Mouse (Mus musculus) limb, embryonic 13.5 days (tissue): ENCODE measurements around the gene Hecw2. TPM values are rescaled to one million over a fixed set of nuclear protein-coding genes. Genes with fewer than 3 reads are reported as not detected.

Experiments
- ATAC-seq: fragments of 200-750 bp; cut with Nextera tagmentation; 2 replicates; pipeline ENCODE4 v1.8.0; 2017; ENCODE audit warnings: low read depth, moderate number of reproducible peaks, moderate TSS enrichment; ENCODE audit not compliant: low FRiP score
- H3K27ac ChIP-seq: fragments of 300-500 bp; sonication (generic); 2 replicates; pipeline ENCODE4 v1.5.1; 2015; ENCODE audit warnings: inconsistent platforms, mild to moderate bottlenecking, moderate library complexity
- H3K27me3 ChIP-seq: fragments of 300-500 bp; sonication (generic); 2 replicates; pipeline ENCODE4 v1.6.1; 2015; ENCODE audit warnings: mild to moderate bottlenecking, inconsistent platforms
- H3K36me3 ChIP-seq: fragments of 300-500 bp; sonication (generic); 2 replicates; pipeline ENCODE4 v1.6.1; 2015; ENCODE audit warnings: inconsistent platforms, mild to moderate bottlenecking, moderate library complexity
- H3K4me1 ChIP-seq: fragments of 300-500 bp; sonication (generic); 2 replicates; pipeline ENCODE4 v1.6.1; 2015; ENCODE audit warnings: inconsistent platforms
- H3K4me2 ChIP-seq: fragments of 300-500 bp; sonication (generic); replicated peaks from 2 replicates; pipeline ENCODE4 v1.6.1; 2015; ENCODE audit warnings: inconsistent platforms, mild to moderate bottlenecking, moderate library complexity
- H3K4me3 ChIP-seq: fragments of 300-500 bp; sonication (generic); 2 replicates; pipeline ENCODE4 v1.5.1; 2015; ENCODE audit warnings: moderate library complexity, mild to moderate bottlenecking, inconsistent platforms
- H3K9ac ChIP-seq: fragments of 300-500 bp; sonication (generic); 2 replicates; pipeline ENCODE4 v1.6.1; 2015; ENCODE audit warnings: mild to moderate bottlenecking, inconsistent platforms
- H3K9me3 ChIP-seq: fragments of 300-500 bp; sonication (generic); 2 replicates; pipeline ENCODE4 v1.6.1; 2016; ENCODE audit warnings: inconsistent platforms
- WGBS: fragments of 180-500 bp; shearing (Covaris S2); methylation state at CpG from one replicate; pipeline ENCODE4 v1.1.7; 2015; 5-methylcytosine and 5-hydroxymethylcytosine counted together
- polyA plus RNA-seq: library from polyadenylated mRNA; unstranded; fragments of >200 nt; fragmentation: Nextera tagmentation; extraction: Ambion mirVana; gene quantifications from 2 replicates; pipeline ENCODE4 v1.2.1, GENCODE M21; 2015

The Hecw2 gene
- polyA plus RNA-seq, 1 experiment from 2014 or later, result 3.7 TPM

DNA sequence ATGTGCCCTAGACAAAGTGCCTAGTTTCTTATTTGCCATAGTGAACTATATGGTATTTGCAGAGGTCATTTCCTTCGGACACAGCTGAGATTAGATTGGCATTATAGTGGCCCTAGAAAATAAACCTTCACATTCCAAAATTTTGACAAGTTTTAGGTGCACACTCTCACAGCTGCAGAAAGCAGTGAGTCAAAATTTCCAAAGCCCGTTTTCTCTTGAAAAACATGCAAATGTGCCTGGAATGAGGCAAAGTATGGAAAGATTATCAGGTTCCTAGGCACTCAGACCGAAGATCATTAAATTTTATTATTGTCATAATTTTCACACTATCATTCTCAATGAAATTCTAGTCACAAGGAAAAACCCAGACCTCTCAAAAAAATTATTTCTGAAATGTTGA, 334.4 kb downstream of the Hecw2 start:
- no peak for ATAC-seq

DNA sequence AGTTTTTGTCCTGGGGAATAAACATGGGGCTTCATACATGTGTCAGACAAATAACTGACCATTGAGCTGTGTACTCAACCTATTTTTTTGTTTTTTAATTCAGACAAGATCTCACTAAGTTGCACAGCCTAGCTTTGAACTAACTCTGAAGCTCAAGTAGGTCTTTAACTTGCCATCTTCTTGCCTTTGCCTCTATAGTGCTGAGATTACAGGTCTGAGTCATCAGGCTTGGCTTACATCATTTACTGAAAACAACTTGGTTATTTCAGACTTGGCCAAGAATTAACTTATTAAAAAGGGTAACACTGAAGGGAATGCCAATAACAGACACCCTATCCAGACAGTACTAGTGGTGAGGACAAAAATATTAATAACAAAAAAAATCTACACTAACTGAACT, 335.8 kb downstream of the Hecw2 start:
- H3K4me2 ChIP-seq, result no peak overlapping the region
- no peaks in the 10 kb centered on the region for H3K27me3 ChIP-seq
- no peak overlapping the region for H3K9ac ChIP-seq
- no peaks in the 10 kb centered on the region for H3K36me3 ChIP-seq
- no peak overlapping the region for H3K4me3 ChIP-seq
- H3K4me1 ChIP-seq, result no peaks in the 10 kb centered on the region
- H3K27ac ChIP-seq, result no peak overlapping the region
- H3K9me3 ChIP-seq, result no peaks in the 10 kb centered on the region
- ATAC-seq, result no peak

More for the DNA sequence above, 334.4 kb downstream of the Hecw2 start:
- H3K27ac ChIP-seq, result no peak overlapping the region
- H3K9ac ChIP-seq, result no peak overlapping the region
- 66% methylated on average over 3 of the region's 3 CpGs for WGBS
- no peaks in the 10 kb centered on the region for H3K36me3 ChIP-seq
- H3K4me3 ChIP-seq, result no peak overlapping the region
- no peaks in the 10 kb centered on the region for H3K4me1 ChIP-seq
- no peaks in the 10 kb centered on the region for H3K9me3 ChIP-seq
- no peak overlapping the region for H3K4me2 ChIP-seq
- no peaks in the 10 kb centered on the region for H3K27me3 ChIP-seq

DNA sequence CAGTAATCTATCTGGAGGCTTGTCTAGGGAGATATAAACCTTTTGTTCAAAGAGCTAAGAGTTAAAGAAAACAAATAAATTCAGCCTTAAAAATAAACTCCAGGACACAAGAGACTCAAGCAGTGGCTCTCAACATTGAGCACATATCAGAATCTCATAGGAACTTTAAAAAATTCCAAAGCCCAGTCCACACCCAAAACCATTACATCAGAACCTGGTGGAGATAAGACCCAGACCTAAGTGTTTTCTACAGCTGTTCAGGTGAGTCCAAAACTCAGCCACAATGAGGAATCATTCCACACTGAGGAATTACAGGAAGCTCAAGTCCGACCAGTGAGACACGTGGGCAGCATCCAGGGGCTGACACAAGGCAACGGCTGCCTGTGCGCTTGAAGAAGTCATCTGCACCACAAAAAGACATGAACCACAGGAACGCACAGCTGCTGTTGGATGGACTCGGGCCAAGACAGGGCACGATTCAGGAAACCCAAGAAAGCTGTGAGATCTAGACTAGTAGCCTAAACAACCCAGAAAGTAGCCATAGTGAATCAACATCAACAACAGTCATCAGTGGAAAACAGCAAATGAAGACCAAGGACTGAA, 338.4 kb downstream of the Hecw2 start:
- H3K36me3 ChIP-seq, result no peaks in the 10 kb centered on the region
- H3K4me2 ChIP-seq, result no peak overlapping the region
- H3K4me1 ChIP-seq, result no peaks in the 10 kb centered on the region
- H3K27me3 ChIP-seq, result no peaks in the 10 kb centered on the region
- ATAC-seq, result no peak
- H3K9me3 ChIP-seq, result no peaks in the 10 kb centered on the region
- H3K9ac ChIP-seq, result no peak overlapping the region
- 92% methylated on average over 7 of the region's 7 CpGs for WGBS
- H3K27ac ChIP-seq, result no peak overlapping the region
- H3K4me3 ChIP-seq, result no peak overlapping the region

DNA sequence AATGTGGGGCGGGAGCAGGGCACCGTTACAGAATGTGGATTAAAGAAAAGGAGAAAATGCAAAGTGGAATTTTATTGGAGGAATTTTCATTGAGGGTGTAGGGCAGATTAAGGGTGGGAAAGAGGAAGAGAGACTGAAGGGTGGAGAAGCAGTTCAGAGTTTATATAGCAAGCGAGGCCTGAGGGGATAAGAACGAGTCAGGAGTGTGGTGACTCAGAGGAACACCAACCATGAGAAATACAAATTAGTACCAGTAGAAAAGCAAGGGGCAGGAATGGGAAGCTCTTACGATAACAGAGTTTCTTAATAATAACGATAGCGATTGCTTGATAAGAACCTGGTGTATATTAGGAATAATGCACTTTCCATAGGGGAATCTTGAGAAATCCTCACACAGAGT, 339.2 kb downstream of the Hecw2 start:
- H3K4me2 ChIP-seq, result no peak overlapping the region
- H3K36me3 ChIP-seq, result no peaks in the 10 kb centered on the region
- H3K9me3 ChIP-seq, result no peaks in the 10 kb centered on the region
- H3K9ac ChIP-seq, result no peak overlapping the region
- no peaks in the 10 kb centered on the region for H3K4me1 ChIP-seq
- no peak overlapping the region for H3K27ac ChIP-seq
- H3K27me3 ChIP-seq, result no peaks in the 10 kb centered on the region
- WGBS, result 84% methylated on average over 7 of the region's 7 CpGs
- no peak for ATAC-seq
- no peak overlapping the region for H3K4me3 ChIP-seq

DNA sequence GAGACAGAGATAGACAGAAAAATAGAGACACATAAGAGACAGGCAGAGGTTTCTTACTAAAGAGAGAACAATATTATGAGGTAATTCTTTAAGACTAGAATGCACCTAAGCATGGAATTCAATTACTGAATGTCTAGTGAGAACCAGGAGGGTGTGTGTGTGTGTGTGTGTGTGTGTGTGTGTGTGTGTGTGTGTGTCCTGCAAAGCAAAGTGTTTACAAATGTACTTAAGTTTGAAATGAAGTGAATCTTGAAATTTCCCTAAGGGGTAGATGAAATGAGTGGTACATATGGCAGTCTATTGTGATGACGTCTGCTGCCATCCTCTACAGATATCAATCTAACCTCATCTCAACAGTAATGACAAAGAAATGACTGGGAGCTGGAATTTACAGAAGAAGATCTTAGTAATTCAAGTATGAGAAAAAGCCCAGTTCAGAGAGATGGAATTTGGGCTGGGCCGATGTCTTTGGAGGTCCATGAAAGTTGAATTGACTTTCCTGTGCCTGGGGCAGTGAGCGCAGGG, 342.8 kb downstream of the Hecw2 start:
- no peak for ATAC-seq
- Histone ChIP-seq H3K9me3 (no peaks in the 10 kb centered on the region), H3K4me1 (no peaks in the 10 kb centered on the region), H3K4me3 (no peak overlapping the region), H3K36me3 (no peaks in the 10 kb centered on the region), H3K4me2 (no peak overlapping the region), H3K27ac (no peak overlapping the region), H3K27me3 (no peaks in the 10 kb centered on the region), H3K9ac (no peak overlapping the region)
- 86% methylated on average over 3 of the region's 3 CpGs for WGBS

DNA sequence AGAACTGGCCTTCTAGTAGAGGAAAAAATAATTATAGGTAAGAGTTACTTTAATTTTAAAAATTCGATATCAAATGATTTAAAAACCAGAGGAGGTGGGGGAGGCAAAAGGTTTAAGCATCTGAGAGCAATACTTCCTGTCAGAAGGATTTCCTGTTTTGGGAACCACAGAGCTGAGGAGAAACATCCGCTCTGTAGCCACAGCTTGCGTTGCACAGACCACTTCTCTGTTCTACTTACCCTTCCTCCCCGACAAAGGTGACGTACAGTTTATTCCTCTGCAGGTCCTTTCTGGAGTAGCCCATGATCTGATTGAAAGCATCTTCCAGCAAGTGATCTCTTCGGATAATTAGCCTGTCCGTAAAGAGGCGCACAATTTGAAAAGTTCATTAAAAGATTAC, 343.6 kb downstream of the Hecw2 start:
- Histone ChIP-seq H3K9ac (no peak overlapping the region), H3K36me3 (no peaks in the 10 kb centered on the region), H3K4me1 (no peaks in the 10 kb centered on the region), H3K4me3 (no peak overlapping the region), H3K27me3 (no peaks in the 10 kb centered on the region), H3K9me3 (no peaks in the 10 kb centered on the region), H3K27ac (no peak overlapping the region), H3K4me2 (no peak overlapping the region)
- WGBS, result 72% methylated on average over 8 of the region's 8 CpGs
- ATAC-seq, result no peak

DNA sequence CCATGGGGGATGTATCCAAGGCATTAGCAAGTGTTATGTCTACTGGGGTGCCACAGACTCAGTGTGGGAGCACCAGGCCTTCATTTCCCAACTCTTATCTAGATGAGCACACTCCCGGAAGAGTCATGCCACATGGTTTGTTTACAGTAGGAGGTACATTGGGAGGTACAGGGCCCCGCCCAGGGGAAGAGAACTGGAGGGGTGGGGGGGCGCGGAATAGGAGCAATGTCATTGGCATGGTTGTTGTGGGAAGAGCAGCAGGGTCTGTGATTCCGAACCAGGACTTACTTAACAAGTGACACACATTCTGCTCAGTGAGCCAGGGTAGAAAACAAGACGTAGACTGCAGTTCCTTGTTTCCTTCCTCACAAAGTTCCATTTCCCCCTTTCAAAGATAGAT, 344.1 kb downstream of the Hecw2 start:
- no peaks in the 10 kb centered on the region for H3K9me3 ChIP-seq
- no peak overlapping the region for H3K4me3 ChIP-seq
- WGBS, result 86% methylated on average over 6 of the region's 6 CpGs
- no peak for ATAC-seq
- H3K4me1 ChIP-seq, result no peaks in the 10 kb centered on the region
- no peaks in the 10 kb centered on the region for H3K36me3 ChIP-seq
- H3K9ac ChIP-seq, result no peak overlapping the region
- H3K4me2 ChIP-seq, result no peak overlapping the region
- H3K27me3 ChIP-seq, result no peaks in the 10 kb centered on the region
- no peak overlapping the region for H3K27ac ChIP-seq

DNA sequence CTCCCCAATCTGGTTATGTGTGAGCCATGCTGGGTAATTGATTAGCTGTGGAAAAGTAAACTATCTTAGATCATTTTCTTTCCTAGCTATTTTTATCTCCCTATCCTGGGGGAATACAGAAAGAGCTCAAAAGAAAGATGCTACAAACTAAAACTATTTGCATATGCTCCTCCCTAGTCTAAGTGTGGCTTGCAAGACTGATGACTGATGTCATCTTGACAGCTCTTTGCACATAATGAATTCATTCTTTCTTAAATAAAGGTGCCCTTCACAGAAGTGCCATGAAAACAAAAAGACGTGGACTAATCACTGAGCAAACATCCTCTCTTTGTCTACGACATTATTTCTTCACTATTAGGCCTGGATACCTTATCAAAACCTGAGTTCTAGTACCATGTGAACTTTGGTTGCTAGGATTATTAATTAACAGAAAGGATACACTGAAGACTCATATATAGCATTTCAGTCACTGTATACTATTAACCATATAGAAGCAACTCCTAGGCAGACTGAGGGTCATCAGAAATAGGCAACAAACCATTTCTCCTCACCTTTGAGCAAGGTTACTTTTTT, 348.2 kb downstream of the Hecw2 start:
- no peaks in the 10 kb centered on the region for H3K27me3 ChIP-seq
- H3K27ac ChIP-seq, result no peak overlapping the region
- no peak overlapping the region for H3K9ac ChIP-seq
- H3K4me1 ChIP-seq, result no peaks in the 10 kb centered on the region
- no peaks in the 10 kb centered on the region for H3K36me3 ChIP-seq
- ATAC-seq, result no peak
- no peak overlapping the region for H3K4me3 ChIP-seq
- H3K4me2 ChIP-seq, result no peak overlapping the region
- H3K9me3 ChIP-seq, result no peaks in the 10 kb centered on the region
- 83% methylated on average over 2 of the region's 2 CpGs for WGBS

DNA sequence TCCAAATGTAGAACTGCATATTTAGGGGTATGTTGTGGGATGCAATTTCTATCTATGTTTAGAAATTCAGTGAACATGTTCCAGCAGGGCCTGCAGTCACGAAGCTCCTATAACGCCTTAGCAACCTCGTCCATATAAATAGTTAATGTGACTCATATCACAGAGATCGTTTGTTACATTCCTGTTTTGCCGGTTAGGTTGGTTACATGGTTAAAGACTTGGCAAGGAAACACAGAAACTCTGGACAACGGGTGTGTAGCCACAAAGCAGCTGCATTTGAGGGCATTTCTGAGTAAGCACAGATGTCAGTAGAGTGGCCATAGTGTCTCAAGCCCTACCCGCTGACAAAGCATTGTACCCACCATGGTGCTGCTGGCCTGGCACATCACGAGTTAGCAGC, 349.1 kb downstream of the Hecw2 start:
- no peaks in the 10 kb centered on the region for H3K27me3 ChIP-seq
- 67% methylated on average over 8 of the region's 8 CpGs for WGBS
- no peak overlapping the region for H3K4me3 ChIP-seq
- H3K4me2 ChIP-seq, result no peak overlapping the region
- ATAC-seq, result no peak
- no peak overlapping the region for H3K9ac ChIP-seq
- H3K36me3 ChIP-seq, result no peaks in the 10 kb centered on the region
- no peak overlapping the region for H3K27ac ChIP-seq
- H3K4me1 ChIP-seq, result no peaks in the 10 kb centered on the region
- H3K9me3 ChIP-seq, result no peaks in the 10 kb centered on the region

DNA sequence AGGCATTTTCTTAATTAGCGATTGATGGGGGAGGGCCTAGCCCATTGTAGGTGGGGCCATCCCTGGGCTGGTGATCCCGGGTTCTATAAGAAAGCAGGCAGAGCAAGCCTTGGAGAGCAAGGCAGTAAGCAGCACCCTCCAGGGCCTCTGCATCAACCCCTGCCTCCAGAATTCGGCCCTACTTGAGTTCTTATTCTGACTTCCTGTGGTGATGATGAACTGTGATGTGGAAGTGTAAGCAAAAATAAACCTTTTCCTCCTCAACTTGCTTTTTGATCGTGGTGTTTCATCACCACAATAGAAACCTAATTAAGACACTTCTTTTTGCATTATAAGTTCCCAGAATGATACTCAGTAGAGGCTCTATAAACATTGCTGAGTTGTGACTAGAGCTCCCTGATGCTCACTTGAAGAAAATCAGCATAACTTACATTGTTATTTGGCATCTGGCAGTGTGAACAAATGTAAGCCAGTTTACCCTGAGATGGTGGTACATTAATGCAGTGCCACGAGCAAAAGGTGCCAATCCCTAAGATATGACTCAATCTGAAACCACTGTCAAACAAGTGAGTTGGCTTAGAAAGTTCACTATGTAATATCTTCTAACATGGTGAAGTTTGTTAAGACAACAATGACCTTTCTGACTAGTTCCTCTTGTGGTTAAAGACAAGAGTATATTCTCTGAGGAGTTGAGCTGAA, 349.9 kb downstream of the Hecw2 start:
- H3K27me3 ChIP-seq, result no peaks in the 10 kb centered on the region
- no peaks in the 10 kb centered on the region for H3K36me3 ChIP-seq
- no peak overlapping the region for H3K4me2 ChIP-seq
- H3K4me3 ChIP-seq, result no peak overlapping the region
- no peaks in the 10 kb centered on the region for H3K4me1 ChIP-seq
- H3K27ac ChIP-seq, result no peak overlapping the region
- no peak overlapping the region for H3K9ac ChIP-seq
- no peaks in the 10 kb centered on the region for H3K9me3 ChIP-seq
- ATAC-seq, result no peak
- 73% methylated on average over 5 of the region's 5 CpGs for WGBS

DNA sequence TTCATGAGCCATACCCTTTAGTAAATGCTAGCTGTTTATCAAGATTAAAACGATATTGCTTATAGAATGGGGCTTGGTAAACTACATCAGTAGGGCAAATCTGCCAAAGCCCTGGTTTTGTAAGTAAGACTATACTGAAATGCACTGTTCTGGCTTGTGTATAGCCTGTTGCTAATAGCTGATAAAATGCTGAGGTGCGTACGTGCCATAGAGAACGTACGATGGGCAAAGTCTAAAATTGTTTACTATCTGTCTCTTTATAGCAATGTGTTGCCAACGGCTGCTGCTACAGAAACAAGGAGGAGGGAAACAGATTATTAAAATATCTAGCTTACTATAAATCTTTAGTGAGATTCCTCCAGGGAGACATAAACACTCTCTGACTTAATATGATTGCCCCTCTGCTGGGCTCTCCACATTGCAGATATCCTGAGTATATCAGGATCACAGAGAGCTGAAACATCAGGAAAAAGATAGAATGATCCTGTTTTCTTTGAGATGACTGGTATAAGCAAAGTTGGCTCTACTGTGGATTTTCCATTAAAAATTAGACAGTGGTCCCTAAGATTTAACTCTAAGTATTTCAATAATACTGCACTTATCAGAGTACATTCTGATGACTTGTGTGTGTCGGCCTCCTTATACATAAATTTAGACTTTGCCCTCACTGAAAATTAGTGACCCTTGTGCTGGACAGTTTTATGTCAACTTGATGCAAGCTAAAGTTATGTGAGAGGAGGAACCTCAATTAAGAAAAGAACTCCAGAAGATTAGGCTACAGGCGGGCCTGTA, 350.6 kb downstream of the Hecw2 start:
- Histone ChIP-seq H3K27me3 (no peaks in the 10 kb centered on the region), H3K9me3 (no peaks in the 10 kb centered on the region), H3K4me1 (no peaks in the 10 kb centered on the region), H3K4me3 (no peak overlapping the region), H3K9ac (no peak overlapping the region), H3K27ac (no peak overlapping the region), H3K4me2 (no peak overlapping the region), H3K36me3 (no peaks in the 10 kb centered on the region)
- ATAC-seq, result no peak
- WGBS, result 82% methylated on average over 8 of the region's 8 CpGs

DNA sequence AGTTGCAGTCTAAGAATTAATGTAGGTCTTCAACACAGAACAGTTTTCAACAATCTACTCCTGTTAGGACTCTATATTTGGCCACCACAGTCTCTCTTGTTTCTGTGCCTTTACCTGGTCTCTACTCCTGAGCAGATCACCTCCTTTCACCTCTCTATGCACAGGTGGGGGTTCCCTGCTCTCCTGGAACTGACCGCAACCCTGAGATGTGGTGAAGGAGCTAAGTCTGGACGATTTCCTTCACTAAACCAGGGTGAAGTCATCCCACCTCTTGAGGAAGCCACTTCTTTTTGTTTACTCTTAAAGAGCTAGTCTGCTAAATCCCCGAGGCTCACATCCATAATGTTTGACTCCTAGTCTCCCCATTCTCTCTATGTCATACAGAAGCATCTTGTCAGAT, 351.9 kb downstream of the Hecw2 start:
- H3K9me3 ChIP-seq, result no peaks in the 10 kb centered on the region
- H3K4me1 ChIP-seq, result no peaks in the 10 kb centered on the region
- no peak overlapping the region for H3K27ac ChIP-seq
- 88% methylated on average over 3 of the region's 3 CpGs for WGBS
- H3K36me3 ChIP-seq, result no peaks in the 10 kb centered on the region
- no peak for ATAC-seq
- H3K9ac ChIP-seq, result no peak overlapping the region
- H3K27me3 ChIP-seq, result no peaks in the 10 kb centered on the region
- H3K4me3 ChIP-seq, result no peak overlapping the region
- H3K4me2 ChIP-seq, result no peak overlapping the region
